Mouse (Mus musculus) erythroblast, embryonic 14.5 days (primary cell): ENCODE data around the gene Gm28729.

ENCODE experiments used
- GATA1 ChIP-seq: IDR thresholded peaks from 2 replicates; pipeline ENCODE4 v1.6.1; 2012; ENCODE audit warnings: low read length, inconsistent platforms, mixed read lengths
- TAL1 ChIP-seq: IDR thresholded peaks from 3 replicates; pipeline ENCODE4 v1.6.1; 2012; ENCODE audit warnings: low read length, inconsistent platforms, mixed read lengths

DNA sequence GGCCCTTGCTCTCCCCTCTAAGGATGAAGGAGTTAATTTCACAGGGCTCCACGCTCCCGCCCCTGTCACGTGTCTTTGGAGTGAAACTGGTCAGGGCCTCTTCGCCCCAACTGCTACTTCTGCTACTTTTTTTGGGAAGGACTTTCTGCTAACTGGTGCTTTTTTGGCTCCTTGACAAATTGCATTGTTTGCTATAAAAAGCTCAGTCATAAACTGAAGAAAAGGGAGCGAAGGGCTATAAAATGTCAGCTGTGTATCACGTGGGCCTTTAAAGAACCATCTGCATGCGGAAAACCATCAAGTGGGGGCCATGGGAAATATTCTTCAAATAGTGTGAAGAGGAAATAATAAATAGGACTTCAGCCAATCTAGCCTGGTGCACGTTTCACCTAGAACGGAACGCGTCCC, 5.6 kb upstream of the Gm28729 start:
- TF ChIP-seq TAL1 (no peak), GATA1 (no peak)
